Mouse (Mus musculus) liver, adult 2 months (tissue): ENCODE measurements around the gene Gm498.

Experiments used
- CTCF ChIP-seq: fragments of 200-500 bp; IDR thresholded peaks from 2 replicates; pipeline ENCODE4 v1.5.1; 2011; ENCODE audit warnings: low read depth, low read length, control low read depth
- POLR2A ChIP-seq: fragments of 200-500 bp; IDR thresholded peaks from 2 replicates; pipeline ENCODE4 v1.6.1; 2011; ENCODE audit warnings: low read length, control low read depth; ENCODE audit not compliant: insufficient read depth; ENCODE audit errors: extremely low read depth

DNA sequence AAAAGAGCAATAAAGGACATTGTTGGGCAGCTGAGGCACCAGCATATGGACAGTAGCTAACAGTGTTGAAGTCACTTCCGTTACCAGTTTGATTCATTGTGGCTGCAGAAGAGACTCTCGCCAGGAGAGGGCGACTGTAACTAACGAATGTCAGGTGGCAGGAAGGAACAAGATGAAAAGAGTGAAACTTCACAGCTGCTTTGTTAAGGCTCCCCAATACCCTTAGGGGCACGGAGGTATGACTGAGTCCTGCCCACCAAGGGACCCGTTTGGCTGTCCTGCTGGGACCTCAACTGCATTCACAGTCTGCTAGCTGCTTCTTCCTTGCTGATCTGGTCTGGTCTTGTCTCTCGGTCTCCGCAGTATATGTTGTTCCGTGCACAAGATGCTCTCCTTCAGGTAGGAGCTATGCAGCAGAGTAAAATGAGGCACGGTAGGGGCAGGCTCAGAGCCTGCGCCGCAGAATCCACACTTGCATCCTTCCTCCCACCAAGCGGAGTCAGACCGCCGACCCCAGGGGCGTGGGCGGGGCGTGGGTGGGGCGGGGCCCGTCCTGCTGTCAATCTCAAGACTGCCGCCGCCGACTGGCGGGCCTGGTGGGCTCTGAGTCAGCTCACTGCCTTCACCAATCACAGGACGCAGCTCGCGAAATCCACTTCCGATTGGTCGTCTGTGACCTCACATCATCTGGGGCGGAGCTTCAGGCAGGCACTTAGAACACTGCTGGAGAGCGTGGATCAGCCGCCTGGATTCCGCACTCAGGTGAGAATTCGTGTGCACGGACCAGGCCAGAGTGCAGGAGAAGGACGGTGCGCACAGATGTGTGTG lies 36.9 kb upstream of the Gm498 start:
- TF ChIP-seq CTCF = peak; percentile 78
- TF ChIP-seq POLR2A = peak; percentile 85
